In the genomic region with DNA sequence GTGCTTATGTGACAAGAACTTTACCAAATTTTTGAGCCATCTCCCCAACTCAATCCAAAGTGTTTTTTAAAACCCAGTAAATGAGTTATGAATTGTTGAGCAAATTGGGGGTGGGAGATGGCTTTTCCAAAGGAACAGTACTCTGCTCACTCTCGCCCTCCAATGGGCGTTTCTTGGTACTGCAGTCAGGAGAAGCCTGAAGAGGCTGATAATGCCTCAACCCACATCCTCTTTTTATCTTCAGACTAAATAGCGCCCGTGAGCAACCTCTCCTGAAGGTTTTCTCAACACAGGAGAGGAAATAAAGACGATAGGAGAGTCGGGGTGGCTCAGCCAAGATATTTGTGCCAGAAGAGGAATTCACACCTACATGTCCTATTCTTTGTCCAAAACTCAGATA, we compare ENCODE assay signal across 10 mouse cellular contexts. TPM values are rescaled to one million over a fixed set of nuclear protein-coding genes. Genes with fewer than 3 reads are reported as not detected.
DNase-seq lines count a peak whose midpoint lies in the region; TF ChIP-seq lines count a peak whose summit lies in the region.
"Had no signal": no experiment of that assay in that cellular context is flagged by ENCODE, and none has a peak within 500 bp of the region (broad histone marks: within the 10 kb centered on the region; RNA-seq: fewer than 3 reads in every experiment).

No protein-coding gene starts in this region.

- in situ Hi-C loops in CH12.LX (cut with MboI; ENCODE audit: low pct_ligation_motif_present, low pct_unique_long_range_greater_than_20kb, low sequenced_read_pairs): loop anchor here (5.0 to 25.0 kb wide), 3 partner anchors 180 to 630 kb away; no protein-coding TSS in a partner anchor

- peak; percentile 66 for TF ChIP-seq RAD21 in CH12.LX (IDR thresholded peaks at IDR 0.05; ENCODE audit: low read depth, low read length)

- no peak for TF ChIP-seq POLR2A in CH12.LX (IDR thresholded peaks at IDR 0.05; ENCODE audit: low read depth, low read length)
- no peak for TF ChIP-seq POLR2A in testis, adult 2 months (IDR thresholded peaks at IDR 0.05; ENCODE audit: control insufficient read depth, low read depth, low read length)

- peaks cover 2% of the 10 kb centered on the region for H3K27me3 ChIP-seq in CH12.LX (replicated peaks)
- H3K27me3 ChIP-seq in testis, adult 2 months (ENCODE audit: control insufficient read depth, insufficient read depth, low read length): no peaks in the 10 kb centered on the region
- H3K27me3 ChIP-seq: stomach, embryonic 15.5 days had no signal

- peak; percentile 90 to 95 for TF ChIP-seq CTCF in CH12.LX (conservative IDR thresholded peaks at IDR 0.05 in 1 of 2, IDR thresholded peaks at IDR 0.05 in 1 of 2; ENCODE audit: low read depth in 2 of 2, low read length in 2 of 2)
- peak; percentile 31; the same call in 1 of the 2 replicates for TF ChIP-seq CTCF in testis, adult 2 months (IDR thresholded peaks at IDR 0.05; ENCODE audit: control insufficient read depth, insufficient read depth, insufficient replicate concordance, low read depth, low read length)

- DNase-seq in kidney, postnatal 10 days: peak; percentile 59
- no peak for DNase-seq in kidney, adult 11 months
- DNase-seq in CH12.LX (ENCODE audit: extremely low read depth) (peak; percentile 67), NIH3T3 (ENCODE audit: low read depth) (peak; percentile 63)
- peak; percentile 34 for DNase-seq in induced T-regulatory cell, adult 2 months (ENCODE audit: low read depth)
- no peak for DNase-seq in left cerebral cortex, adult 8-10 months (ENCODE audit: low spot score in 2 of 2)
- DNase-seq in urinary bladder, postnatal 25 days (ENCODE audit: low spot score): no peak

- no peaks in the 10 kb centered on the region for H3K79me2 ChIP-seq in CH12.LX (replicated peaks; ENCODE audit: control insufficient read depth, extremely low read depth, insufficient read depth, poor library complexity, severe bottlenecking)

- no peak overlapping the region for H3K27ac ChIP-seq in CH12.LX (ENCODE audit: insufficient read depth, low read depth)
- no peak overlapping the region for H3K27ac ChIP-seq in testis, adult 2 months (ENCODE audit: control insufficient read depth, insufficient read depth, low read depth, low read length)
- H3K27ac ChIP-seq: limb, embryonic 15.5 days; stomach, embryonic 15.5 days had no signal

- H3K4me2 ChIP-seq in CH12.LX (ENCODE audit: insufficient read depth, low read depth, poor library complexity, severe bottlenecking): no peak overlapping the region
- H3K4me2 ChIP-seq: limb, embryonic 15.5 days; stomach, embryonic 15.5 days had no signal

- dilution Hi-C loops in CH12.LX (cut with MboI; ENCODE audit: extremely low pct_ligation_motif_present, extremely low pct_unique_long_range_greater_than_20kb, low sequenced_read_pairs): no loop called here

- no peaks in the 10 kb centered on the region for H3K36me3 ChIP-seq in CH12.LX (replicated peaks in 1 of 2; ENCODE audit: control insufficient read depth in 1 of 2, insufficient read depth in 1 of 2, low read length in 1 of 2)
- H3K36me3 ChIP-seq in testis, adult 2 months (ENCODE audit: control insufficient read depth, insufficient read depth, low read length): no peaks in the 10 kb centered on the region
- H3K36me3 ChIP-seq: limb, embryonic 15.5 days; stomach, embryonic 15.5 days had no signal

- no peaks in the 10 kb centered on the region for H3K9me3 ChIP-seq in CH12.LX (replicated peaks; ENCODE audit: low read length)
- H3K9me3 ChIP-seq: limb, embryonic 15.5 days; stomach, embryonic 15.5 days had no signal

- no peak for TF ChIP-seq EP300 in CH12.LX (IDR thresholded peaks at IDR 0.05; ENCODE audit: low read length)

- peaks cover 0 to 13% of the 10 kb centered on the region in 2 experiments; a peak in 2 of 4 replicates for H3K4me1 ChIP-seq in CH12.LX (ENCODE audit: control insufficient read depth in 1 of 2, insufficient read depth in 2 of 2)
- peaks cover 3% of the 10 kb centered on the region; the same call in 1 of the 2 replicates for H3K4me1 ChIP-seq in testis, adult 2 months (ENCODE audit: control insufficient read depth, insufficient read depth, low read length)
- H3K4me1 ChIP-seq: stomach, embryonic 15.5 days had no signal

- H3K4me3 ChIP-seq in CH12.LX (replicated peaks in 1 of 3; ENCODE audit: low read depth in 2 of 3, low read length in 2 of 3, poor library complexity in 1 of 3): no peak overlapping the region
- no peak overlapping the region for H3K4me3 ChIP-seq in testis, adult 2 months (ENCODE audit: control insufficient read depth, low read depth, low read length)
- H3K4me3 ChIP-seq: limb, embryonic 15.5 days; stomach, embryonic 15.5 days had no signal

- no peak overlapping the region for H3K9ac ChIP-seq in CH12.LX (ENCODE audit: insufficient read depth, low read depth)
- H3K9ac ChIP-seq: limb, embryonic 15.5 days; stomach, embryonic 15.5 days had no signal

TF ChIP-seq in CH12.LX, 34 proteins besides CTCF, POLR2A, EP300 and RAD21:
- TF ChIP-seq ZC3H11A (IDR thresholded peaks at IDR 0.05; ENCODE audit: low read depth, low read length) (peak; percentile 9; the same call in 1 of the 2 replicates), MAZ (IDR thresholded peaks at IDR 0.05; ENCODE audit: low read depth, low read length) (no peak), SMC3 (IDR thresholded peaks at IDR 0.05; ENCODE audit: low read depth, low read length) (peak; percentile 86)

RNA-seq across cellular contexts. Expression of a gene that starts 19.7 kb away (rescaled TPM):
- total RNA-seq in CH12.LX (2012; rRNA removed) (3.0 and 4.4 TPM in 2 replicates), CH12.LX (2014; rRNA removed) (9.4 and 9.9 TPM in 2 replicates)
- 14.7 and 15.9 TPM in 2 replicates for polyA plus RNA-seq in CH12.LX (2012; ENCODE audit: insufficient read length, low read depth)
- 0.55 and 0.63 TPM in 2 replicates for polyA plus RNA-seq in testis, adult 2 months (2012; rRNA removed)
- total RNA-seq in left cerebral cortex, adult 8-10 months (2022): 1 to 10 TPM; 2.6 to 4.5 (median 3.6) TPM

Comparison
In these comparisons a context has a peak if more than half of its experiments do, and no peak if none do; other contexts are left out.
1. DNase-seq: peak in kidney, postnatal 10 days (single experiment), CH12.LX (single experiment), NIH3T3 (single experiment) and induced T-regulatory cell, adult 2 months (single experiment); none in kidney, adult 11 months (single experiment), left cerebral cortex, adult 8-10 months (0 of 2) and urinary bladder, postnatal 25 days (single experiment).